Mouse (Mus musculus): ENCODE data around the gene Rtraf. TPM values are rescaled to one million over a fixed set of nuclear protein-coding genes. Genes with fewer than 3 reads are reported as not detected.
A peak's percentile ranks its signal among the peaks of the same experiment; 100 is the strongest.

The Rtraf gene
- polyA plus RNA-seq, 1 experiment = 110 TPM

DNA sequence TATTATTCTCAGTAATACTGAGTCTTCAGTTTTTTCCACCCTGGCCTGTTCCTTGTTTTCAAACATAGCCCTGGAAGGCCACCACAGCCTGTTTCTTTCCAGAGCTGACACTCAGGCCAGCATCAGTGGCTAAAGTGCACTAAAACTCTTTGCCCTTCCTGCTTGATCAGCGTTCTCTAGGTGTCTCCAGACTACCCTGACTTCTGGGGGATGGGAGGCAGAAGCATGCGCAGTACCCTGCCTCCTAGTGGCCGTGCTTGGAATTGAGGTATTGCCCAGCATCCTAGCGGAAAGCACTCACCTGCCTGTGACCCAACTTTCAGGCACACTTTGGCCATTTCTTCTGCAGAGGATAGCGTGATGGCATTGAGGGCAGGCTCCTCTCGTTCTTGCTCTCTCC is 46.7 kb downstream of the Rtraf start:
- H3K27ac ChIP-seq (ENCODE audit: insufficient read depth, low read depth, low read length) = peak overlapping the region; percentile 26
- peaks cover 21% of the 10 kb centered on the region for H3K4me1 ChIP-seq (ENCODE audit: control insufficient read depth, insufficient read depth, low read length)
- TF ChIP-seq CTCF (IDR thresholded peaks at IDR 0.05; ENCODE audit: low read depth, low read length) = peak; percentile 76
- no peak for TF ChIP-seq POLR2A (IDR thresholded peaks at IDR 0.05; ENCODE audit: borderline replicate concordance, low read depth, low read length)
- H3K4me3 ChIP-seq (ENCODE audit: insufficient read depth, low read length) = no peak overlapping the region

DNA sequence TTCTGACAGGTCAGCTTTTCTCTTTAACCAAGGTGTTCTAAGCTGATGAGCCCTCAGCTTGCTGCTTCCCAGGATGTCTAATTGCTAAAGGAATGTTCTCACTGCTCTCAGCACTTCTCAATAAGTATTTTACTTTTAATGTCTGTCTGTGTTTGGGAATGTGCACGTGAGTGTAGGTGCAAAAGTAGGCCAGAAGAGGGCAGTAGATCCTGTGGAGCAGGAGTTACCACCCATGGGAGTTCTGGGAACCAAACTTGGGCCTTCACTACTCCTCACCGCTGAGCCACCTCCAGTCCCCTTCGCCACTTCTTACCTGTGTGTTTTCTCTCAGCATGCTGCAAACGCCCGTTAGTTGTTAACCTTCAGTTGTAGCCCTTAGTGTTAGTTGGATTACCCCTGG is 47.4 kb downstream of the Rtraf start:
- TF ChIP-seq POLR2A (IDR thresholded peaks at IDR 0.05; ENCODE audit: borderline replicate concordance, low read depth, low read length) = no peak
- no peak for TF ChIP-seq CTCF (IDR thresholded peaks at IDR 0.05; ENCODE audit: low read depth, low read length)
- Histone ChIP-seq H3K4me1 (ENCODE audit: control insufficient read depth, insufficient read depth, low read length) (peaks cover 26% of the 10 kb centered on the region), H3K27ac (ENCODE audit: insufficient read depth, low read depth, low read length) (no peak overlapping the region), H3K4me3 (ENCODE audit: insufficient read depth, low read length) (no peak overlapping the region)

DNA sequence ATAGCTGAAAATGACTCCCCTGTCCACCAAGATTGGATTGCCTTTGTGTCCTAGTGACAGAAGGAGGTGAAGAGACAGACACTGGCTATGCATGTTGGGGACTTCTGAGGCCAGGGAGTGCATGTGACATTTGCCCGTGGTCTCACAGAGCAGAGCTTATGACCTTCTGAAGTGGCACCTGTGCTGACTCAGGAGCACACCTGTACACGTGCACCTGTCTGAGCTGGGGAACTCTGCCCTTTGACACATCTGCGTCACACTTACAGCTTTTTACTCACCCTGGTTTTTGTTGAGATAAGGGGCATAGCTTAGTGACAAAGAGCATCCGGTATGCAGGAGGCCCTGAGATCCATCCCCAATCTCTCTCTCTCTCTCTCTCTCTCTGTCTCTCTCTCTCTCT is 48.1 kb downstream of the Rtraf start:
- peaks cover 30% of the 10 kb centered on the region for H3K4me1 ChIP-seq (ENCODE audit: control insufficient read depth, insufficient read depth, low read length)
- no peak overlapping the region for H3K27ac ChIP-seq (ENCODE audit: insufficient read depth, low read depth, low read length)
- TF ChIP-seq POLR2A (IDR thresholded peaks at IDR 0.05; ENCODE audit: borderline replicate concordance, low read depth, low read length) (no peak), CTCF (IDR thresholded peaks at IDR 0.05; ENCODE audit: low read depth, low read length) (no peak)
- H3K4me3 ChIP-seq (ENCODE audit: insufficient read depth, low read length) = no peak overlapping the region

- no peak overlapping the region for H3K4me3 ChIP-seq (ENCODE audit: insufficient read depth, low read length)
- no peak overlapping the region for H3K27ac ChIP-seq (ENCODE audit: insufficient read depth, low read depth, low read length)
- peaks cover 31% of the 10 kb centered on the region for H3K4me1 ChIP-seq (ENCODE audit: control insufficient read depth, insufficient read depth, low read length)
- TF ChIP-seq POLR2A (IDR thresholded peaks at IDR 0.05; ENCODE audit: borderline replicate concordance, low read depth, low read length) = no peak
- TF ChIP-seq CTCF (IDR thresholded peaks at IDR 0.05; ENCODE audit: low read depth, low read length) = no peak
Measured at GRCm38 (mm10) chr14:19774036-19774628, 49.5 kb downstream of the Rtraf start.

DNA sequence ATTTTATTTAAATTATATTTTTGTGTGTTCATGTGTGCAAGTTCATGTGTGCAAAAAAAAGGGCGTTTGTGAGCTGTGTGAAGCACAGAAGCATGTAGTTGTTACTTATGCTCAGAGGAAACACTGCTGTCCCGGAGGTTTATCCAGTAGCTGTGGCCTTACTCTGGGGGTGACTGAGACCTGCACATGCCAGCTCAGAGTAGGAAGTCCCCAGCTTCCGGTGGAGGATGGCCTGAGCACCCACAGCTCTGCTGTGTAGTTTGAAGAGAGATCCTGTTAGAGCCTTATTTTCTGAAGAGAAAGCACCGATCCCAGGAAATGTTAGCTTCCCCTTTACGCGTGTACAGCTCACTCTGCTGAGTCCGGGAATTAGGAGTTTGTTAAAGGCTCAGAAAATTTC is 52.5 kb downstream of the Rtraf start:
- Histone ChIP-seq H3K4me1 (ENCODE audit: control insufficient read depth, insufficient read depth, low read length) (peaks cover 11% of the 10 kb centered on the region), H3K27ac (ENCODE audit: insufficient read depth, low read depth, low read length) (peak overlapping the region; percentile 70), H3K4me3 (ENCODE audit: insufficient read depth, low read length) (no peak overlapping the region)
- TF ChIP-seq POLR2A (IDR thresholded peaks at IDR 0.05; ENCODE audit: borderline replicate concordance, low read depth, low read length) = no peak
- TF ChIP-seq CTCF (IDR thresholded peaks at IDR 0.05; ENCODE audit: low read depth, low read length) = no peak

DNA sequence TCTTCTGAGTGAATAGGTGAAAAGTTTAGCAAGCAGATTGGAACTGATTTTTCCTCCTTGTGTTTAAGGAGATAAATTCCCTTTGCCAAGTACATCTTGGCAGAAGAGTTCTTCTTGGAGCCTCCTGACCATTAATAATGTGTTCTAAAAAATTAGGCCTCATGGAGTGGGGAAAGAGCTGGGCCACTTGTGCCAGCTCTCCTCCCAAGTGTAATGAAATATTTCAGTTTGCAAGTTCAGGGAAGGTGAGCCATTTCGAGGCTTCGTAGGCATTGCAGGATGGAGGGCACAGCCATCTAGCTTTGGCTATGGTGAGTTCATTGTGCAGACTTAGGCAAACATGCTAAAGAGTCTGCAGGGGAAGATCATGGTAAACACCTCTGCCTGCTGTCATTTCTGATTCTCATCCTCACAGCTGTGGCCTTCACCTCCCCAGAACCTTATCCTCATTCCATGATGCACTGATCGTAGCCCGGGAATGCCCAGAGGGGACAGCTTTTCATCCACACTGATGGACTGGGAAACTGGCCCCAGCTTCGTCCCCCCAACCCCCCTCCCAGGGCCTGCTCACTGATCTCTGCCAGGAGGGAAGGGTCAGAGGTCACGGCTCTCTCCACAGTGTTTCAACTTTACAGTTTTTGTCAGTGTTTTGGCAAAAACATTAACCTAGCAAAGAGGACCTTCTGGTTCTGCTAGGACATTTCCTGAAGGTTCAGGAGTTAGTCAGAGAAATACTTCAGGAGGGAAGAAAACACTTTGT is 54.0 kb downstream of the Rtraf start:
- no peak overlapping the region for H3K27ac ChIP-seq (ENCODE audit: insufficient read depth, low read depth, low read length)
- peaks cover 11% of the 10 kb centered on the region for H3K4me1 ChIP-seq (ENCODE audit: control insufficient read depth, insufficient read depth, low read length)
- no peak overlapping the region for H3K4me3 ChIP-seq (ENCODE audit: insufficient read depth, low read length)
- TF ChIP-seq POLR2A (IDR thresholded peaks at IDR 0.05; ENCODE audit: borderline replicate concordance, low read depth, low read length) (no peak), CTCF (IDR thresholded peaks at IDR 0.05; ENCODE audit: low read depth, low read length) (no peak)

DNA sequence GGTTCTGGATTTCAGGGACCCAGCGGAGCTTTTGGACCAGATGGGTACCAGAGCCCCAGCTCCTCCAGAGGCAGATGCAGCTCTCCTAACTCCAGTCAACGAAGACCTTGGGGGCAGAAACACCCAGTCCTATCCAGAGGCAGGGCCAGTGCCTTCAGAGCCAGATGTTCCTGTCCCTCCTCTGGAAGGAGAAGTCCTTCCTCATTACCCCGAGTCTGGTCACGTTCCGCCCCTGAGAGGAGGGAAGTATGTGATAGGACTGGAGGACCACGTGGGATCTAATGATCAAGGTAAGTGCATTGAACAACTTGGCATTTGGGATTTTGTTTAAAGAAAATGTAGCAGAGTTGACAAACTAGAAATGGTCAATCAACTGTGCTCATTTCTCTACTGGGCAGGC is 55.0 kb downstream of the Rtraf start:
- H3K4me1 ChIP-seq (ENCODE audit: control insufficient read depth, insufficient read depth, low read length) = peaks cover 11% of the 10 kb centered on the region

GRCm38 (mm10) chr14:19766380-19766649 is 57.3 kb downstream of the Rtraf start:
- Histone ChIP-seq H3K27ac (ENCODE audit: insufficient read depth, low read depth, low read length) (no peak overlapping the region), H3K4me3 (ENCODE audit: insufficient read depth, low read length) (no peak overlapping the region), H3K4me1 (ENCODE audit: control insufficient read depth, insufficient read depth, low read length) (peaks cover 5% of the 10 kb centered on the region)
- TF ChIP-seq POLR2A (IDR thresholded peaks at IDR 0.05; ENCODE audit: borderline replicate concordance, low read depth, low read length) = no peak
- no peak for TF ChIP-seq CTCF (IDR thresholded peaks at IDR 0.05; ENCODE audit: low read depth, low read length)

More for the DNA sequence above, 55.0 kb downstream of the Rtraf start:
- TF ChIP-seq POLR2A (IDR thresholded peaks at IDR 0.05; ENCODE audit: borderline replicate concordance, low read depth, low read length) = no peak
- no peak for TF ChIP-seq CTCF (IDR thresholded peaks at IDR 0.05; ENCODE audit: low read depth, low read length)
- H3K27ac ChIP-seq (ENCODE audit: insufficient read depth, low read depth, low read length) = no peak overlapping the region
- H3K4me3 ChIP-seq (ENCODE audit: insufficient read depth, low read length) = no peak overlapping the region

GRCm38 (mm10) chr14:19765539-19766379 is 57.9 kb downstream of the Rtraf start:
- no peak overlapping the region for H3K27ac ChIP-seq (ENCODE audit: insufficient read depth, low read depth, low read length)
- H3K4me1 ChIP-seq (ENCODE audit: control insufficient read depth, insufficient read depth, low read length) = peaks cover 3% of the 10 kb centered on the region
- no peak for TF ChIP-seq POLR2A (IDR thresholded peaks at IDR 0.05; ENCODE audit: borderline replicate concordance, low read depth, low read length)
- no peak for TF ChIP-seq CTCF (IDR thresholded peaks at IDR 0.05; ENCODE audit: low read depth, low read length)
- H3K4me3 ChIP-seq (ENCODE audit: insufficient read depth, low read length) = no peak overlapping the region

DNA sequence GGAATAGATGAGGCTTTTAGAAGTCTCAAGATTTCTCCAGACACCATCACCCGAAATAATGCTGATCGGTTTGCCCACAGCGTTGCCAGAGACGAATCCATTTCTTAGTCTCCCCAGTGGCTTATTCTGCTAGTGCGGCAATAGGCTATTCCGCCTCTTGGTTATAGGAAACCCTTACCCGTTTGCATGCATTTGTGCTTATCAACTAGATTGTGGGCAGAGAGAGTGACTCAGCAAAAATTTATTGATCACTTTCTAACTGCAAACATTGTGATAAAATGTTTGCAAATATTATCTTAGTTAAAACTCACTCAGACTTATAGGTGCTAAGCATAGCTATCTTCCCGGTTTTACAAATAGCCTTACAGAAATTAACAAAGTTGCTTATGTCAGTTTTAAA is 59.3 kb downstream of the Rtraf start:
- no peak overlapping the region for H3K27ac ChIP-seq (ENCODE audit: insufficient read depth, low read depth, low read length)
- no peak overlapping the region for H3K4me3 ChIP-seq (ENCODE audit: insufficient read depth, low read length)
- H3K4me1 ChIP-seq (ENCODE audit: control insufficient read depth, insufficient read depth, low read length) = peaks cover 5% of the 10 kb centered on the region
- TF ChIP-seq POLR2A (IDR thresholded peaks at IDR 0.05; ENCODE audit: borderline replicate concordance, low read depth, low read length) = no peak
- no peak for TF ChIP-seq CTCF (IDR thresholded peaks at IDR 0.05; ENCODE audit: low read depth, low read length)
